Mouse (Mus musculus): ENCODE results near the gene Ehmt1.

The Ehmt1 gene

DNA sequence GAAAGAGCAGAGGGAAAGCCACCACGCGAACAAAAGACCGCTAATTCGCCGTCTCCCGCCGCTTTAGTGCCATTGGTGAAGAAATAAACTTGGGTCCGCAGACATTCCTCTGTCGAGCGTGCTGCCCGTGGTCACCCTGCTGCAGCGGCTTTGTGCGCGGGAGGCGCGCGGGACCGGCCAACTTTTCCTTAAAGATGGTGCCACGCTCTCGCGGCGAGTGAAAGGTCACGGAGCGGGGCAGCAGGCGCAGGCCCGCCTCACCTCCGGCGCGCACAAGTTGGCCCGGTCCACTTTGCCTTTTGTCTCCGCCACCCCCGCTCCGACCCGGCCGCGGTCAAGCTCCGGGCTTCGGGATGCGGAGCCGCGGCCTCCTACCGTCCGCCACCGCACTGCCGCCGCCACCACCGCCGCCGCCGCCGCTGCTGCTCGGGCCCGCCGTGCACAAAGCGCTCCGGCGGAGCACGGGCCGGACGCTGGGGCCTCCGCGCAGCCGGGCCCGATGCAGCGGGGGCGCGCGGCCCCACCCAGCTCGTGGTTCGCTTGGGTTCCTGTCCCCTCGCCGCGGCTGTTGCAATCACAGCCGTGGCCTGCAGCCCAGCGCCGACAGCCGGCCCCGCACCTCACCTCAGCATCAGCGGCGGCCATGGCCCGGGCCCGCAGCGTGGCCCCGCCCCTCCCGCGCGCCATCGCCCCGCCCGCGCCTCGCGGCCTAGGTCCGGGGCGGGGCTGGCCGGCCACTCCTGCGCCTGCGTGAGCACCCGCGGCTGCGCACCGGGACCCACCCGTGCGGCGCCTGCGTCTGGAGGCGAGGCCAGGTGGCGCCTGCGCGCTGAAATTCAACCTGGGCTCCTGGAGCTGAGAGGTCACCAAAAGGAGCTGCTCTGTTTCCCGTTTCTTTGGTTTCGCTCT lies at the start of gene Ehmt1:
Ehmt1 (minus strand) TSS at position 685 of the 909 bp plus-strand sequence.
- peak; percentile 93 to 94 for DNase-seq

DNA sequence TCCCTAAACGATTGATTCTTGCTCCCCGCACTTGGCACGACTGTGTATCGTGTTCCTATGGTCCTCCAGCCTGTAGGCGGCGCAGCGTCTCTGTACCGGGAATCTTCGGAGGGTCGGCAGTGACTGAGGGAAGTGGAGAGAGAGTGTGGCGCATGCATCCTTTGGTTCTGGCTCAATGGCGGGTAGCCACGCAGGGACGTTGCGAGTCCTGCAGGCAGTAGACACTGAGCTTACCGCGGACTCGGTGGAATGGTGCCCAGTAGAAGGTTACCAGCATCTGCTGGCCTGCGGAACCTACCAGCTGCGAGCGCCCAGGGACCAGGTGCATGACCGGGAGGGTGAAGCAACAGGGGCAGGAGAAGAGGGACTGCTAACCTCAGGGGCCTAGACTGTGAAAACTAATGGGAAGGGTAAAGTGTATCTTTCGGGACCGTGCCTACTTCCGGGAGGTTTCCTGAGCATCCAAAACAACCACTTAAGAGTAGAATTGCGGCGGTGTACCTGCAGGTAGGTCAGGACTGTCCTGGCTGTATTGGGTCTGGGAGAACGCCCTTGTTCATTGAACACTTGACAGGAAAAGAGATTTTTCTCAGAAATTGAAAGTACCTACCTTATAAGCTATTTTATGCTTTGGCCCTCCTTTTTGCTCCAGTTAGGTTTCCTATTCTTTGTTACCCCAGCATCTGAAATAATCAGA lies 43.0 kb upstream of the Ehmt1 start, which contains the start of gene Dph7:
Dph7 (plus strand) TSS at position 97 of the 697 bp plus-strand sequence.
- DNase-seq, result peak; percentile 77 to 85

DNA sequence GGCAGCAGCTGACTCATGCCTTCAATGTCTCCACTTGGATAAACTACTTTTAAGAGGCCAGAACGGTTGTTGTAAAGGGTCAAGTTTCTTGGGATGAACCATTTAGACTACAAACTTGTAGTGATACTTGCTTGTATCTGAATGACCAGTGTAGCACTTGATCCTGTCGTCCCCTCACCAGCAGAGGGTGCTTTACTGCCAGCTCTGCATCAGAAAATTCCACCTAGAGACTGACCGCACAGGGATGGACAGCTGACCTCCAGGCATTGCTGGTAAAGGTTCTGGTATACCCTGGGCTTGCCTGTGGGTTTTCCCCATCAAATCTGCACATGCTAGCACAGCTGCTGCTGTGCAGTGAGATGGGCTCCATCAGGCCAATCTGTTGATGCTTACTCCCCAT lies 41.5 kb upstream of the Ehmt1 start:
- peak; percentile 43 to 59 for DNase-seq

DNA sequence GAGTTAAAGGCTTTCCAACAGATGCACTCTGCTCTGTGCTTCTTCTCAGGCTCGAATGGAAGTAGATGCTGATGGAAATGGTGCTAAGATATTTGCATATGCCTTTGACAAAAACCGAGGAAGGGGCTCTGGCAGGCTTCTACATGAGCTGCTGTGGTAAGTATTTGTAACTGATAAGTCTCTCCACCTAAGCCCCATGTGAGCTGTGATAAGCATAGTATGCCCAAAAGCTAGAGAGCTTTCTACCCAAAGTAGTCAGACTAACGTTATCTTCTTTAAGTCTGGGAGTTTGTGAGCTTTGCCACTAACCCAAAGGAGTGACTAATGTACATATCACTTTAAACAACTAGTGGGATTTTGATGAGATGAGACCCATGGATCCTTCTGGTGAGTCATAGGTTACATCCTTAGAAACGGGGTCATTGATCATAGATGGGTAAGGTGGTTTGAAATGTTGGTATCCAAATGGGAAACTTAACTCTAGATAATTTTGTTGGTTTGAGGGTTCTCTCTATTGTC lies 33.2 kb upstream of the Ehmt1 start:
- DNase-seq, result no peak

DNA sequence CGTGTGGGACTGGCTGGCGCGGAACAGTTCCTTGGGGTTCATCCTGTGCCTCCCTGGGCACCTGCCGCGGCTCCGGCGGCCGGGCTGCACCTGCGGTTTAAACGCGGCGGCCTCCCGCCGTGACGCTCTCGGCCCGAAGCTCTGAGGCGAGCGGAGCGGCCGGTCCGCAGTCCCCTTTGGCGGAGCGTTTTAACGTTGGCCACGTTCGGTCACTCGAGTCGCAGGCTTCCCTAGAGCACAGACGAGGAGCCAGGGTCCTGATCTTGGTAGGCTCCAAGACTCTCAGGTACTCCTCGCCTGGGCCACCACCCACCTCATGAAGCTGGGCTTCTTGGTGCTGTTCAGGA lies 30.7 kb upstream of the Ehmt1 start:
- DNase-seq, result no peak

DNA sequence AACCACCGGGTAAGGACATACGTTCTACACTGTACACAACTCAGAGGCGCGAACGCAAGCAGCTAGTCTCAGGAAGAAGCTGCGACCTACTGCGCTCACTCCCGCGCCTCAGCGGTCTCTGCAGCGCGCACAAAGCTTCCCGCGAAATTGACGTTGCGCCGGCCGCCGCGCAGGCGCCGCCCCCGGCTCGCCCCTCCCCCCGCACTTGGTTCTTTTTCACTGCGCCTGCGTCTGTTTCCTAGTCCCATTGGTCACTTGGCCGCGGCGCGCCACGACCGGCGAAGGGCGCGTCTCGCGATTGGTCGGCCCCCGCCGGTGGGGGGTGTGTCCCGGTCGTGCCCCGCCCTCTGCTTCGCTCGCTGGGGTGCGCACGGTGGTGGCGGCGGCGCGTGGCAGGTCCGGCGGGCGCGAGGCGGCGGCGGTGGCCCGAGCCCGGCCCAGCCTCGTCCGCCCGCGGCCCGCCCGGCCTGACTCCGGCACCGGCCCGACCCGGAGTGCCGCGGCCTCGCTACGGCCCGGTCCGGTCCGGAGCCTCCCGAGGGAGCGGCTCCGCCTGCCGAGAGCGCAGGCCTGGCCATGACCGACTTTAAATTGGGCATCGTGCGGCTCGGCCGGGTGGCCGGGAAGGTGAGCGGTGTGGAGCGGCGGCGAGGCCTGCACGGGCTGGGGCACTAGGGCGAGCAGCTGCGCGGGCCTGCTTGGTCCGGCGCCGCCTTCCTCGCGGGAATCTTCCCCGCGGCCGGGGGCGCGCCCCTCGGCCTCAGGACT lies 30.2 kb upstream of the Ehmt1 start, which contains the start of gene Zmynd19:
Zmynd19 (plus strand) TSS at position 372 of the 768 bp plus-strand sequence.
- peak; percentile 96 to 97 for DNase-seq

DNA sequence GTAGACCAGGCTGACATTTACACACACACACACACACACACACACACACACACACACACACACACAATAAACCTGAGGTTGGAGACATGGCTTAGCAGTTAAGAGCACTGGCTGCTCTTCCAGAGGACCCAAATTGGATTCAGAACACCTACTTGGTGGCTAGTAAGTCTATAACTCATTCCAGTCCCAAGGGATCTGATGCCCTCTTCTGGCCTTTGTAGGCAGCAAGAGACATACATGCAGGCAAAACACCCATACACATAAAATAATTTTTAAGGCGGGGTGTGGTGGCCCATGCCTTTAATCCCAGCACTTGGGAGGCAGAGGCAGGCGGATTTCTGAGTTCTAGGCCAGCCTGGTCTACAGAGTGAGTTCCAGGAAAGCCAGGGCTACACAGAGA lies 24.9 kb upstream of the Ehmt1 start:
- peak; percentile 61 to 64 for DNase-seq

DNA sequence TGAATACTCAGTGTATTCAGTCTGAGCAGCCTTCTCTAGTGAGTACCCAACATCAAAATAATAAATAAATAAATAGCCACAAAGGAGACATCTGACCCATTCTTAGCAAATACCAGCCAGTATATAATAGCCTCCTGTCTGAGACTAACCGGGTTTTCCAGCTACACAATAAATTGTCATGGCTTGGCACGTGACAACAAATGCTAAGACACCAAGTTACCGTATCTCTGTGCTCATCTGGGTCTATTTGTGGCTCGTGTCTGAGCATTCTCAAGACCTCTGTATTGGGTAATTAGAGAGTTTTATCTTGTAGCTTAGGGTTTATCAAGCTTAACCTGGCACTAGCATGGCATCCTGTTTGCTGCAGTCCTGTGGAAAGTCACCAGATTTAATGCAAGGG lies 22.7 kb upstream of the Ehmt1 start:
- DNase-seq, result no peak

DNA sequence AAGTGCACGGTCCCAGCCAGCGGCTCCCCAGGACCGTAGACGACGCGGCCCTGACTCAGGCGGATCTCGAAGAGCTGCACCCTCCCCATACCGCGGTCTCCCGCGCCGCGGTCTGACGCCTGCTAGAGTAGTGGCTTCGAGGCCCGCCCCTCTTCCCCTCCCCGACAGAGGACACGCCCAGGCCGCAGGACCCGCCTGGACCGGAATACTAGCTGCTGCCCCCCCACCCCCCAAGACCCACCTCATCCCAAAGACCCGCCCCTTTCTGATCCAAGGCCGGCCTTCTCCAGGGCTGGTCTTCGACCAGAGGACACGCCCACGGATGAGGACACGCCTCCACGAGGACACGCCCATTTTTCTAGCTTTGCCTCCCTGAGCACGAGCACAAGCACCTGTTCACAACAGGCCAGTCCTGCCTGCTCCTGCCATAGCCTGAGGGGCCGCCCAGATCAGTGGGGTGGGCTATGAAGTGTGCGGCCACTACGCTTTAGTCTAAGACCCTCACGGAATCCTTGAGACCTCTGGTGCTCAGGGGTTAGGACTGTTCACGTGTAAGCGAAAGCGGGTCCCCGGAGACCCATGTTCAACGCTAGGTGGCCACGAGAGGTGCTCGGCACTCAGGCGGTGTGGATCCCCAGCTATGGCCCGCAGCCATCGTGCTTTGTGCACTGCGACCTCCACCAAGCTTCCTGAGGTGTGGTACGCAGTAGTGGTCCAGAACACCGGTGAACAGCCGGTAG lies 15.8 kb upstream of the Ehmt1 start, which contains the start of gene Arrdc1:
Arrdc1 (minus strand) TSS at position 196 of the 740 bp plus-strand sequence.
- peak; percentile 96 to 97 for DNase-seq

DNA sequence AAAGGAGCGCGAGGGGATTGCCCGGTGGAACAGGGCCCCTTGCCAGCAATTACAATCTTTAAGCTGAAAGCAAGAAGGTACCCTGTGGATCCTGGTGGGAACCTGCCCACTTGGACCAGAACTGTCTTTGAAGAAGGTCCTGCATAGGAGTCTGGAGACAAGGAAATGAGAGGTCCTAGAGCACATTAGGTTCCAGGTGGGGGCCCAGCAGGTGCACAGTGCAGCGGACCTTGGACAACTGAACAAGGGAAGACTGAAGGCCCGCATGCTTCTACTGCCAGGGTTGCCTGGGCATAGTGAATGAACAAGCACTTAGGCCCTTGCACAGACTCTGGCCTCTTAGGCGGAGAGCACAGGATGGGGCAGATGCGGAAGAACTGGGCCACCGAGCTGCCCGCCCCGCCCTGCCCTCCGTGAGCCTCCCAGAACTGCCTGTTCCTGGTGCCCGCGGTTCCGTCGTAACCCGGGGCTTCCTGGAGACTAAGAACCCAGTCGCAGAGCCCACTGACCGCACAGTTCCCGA lies 15.1 kb upstream of the Ehmt1 start:
- peak; percentile 52 to 70 for DNase-seq

DNA sequence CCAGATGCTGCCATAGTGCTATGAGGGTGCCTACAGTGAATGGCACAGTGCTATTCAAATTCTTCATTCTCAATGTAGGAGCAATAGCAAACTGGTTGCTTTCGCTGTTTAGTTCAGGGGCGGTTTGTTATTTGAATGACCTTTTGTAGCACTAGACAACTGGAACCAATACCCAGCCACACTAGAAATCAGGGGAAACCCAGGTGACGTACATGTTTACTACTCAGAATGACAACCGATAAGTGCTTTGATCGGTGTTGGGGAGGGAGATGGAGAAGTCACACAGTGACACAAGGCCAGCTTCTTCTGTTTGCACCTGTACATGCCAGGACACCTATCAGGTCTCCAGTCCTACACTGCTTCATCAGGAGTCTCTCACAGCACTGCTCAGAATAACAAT lies 10.2 kb upstream of the Ehmt1 start:
- no peak for DNase-seq

DNA sequence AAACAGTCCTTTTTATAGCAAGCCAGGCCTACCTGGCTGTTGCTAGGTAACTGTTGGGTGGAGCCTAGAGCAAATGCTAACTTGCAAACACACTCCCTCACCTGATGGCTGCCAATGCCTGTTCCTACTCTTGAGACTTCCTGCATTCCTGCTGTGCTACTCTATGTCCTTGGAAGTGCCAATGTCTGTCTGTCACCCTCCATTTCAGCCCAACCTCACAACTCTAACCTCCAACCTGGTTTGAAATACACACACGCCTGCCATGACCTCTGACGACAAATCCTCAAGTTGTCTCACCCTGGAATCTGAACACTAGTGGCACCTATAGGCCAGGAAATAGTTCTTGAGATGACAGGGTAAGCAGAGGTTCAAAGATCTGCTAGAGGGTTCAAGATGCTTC lies 9.7 kb upstream of the Ehmt1 start:
- peak; percentile 39 to 76 for DNase-seq

DNA sequence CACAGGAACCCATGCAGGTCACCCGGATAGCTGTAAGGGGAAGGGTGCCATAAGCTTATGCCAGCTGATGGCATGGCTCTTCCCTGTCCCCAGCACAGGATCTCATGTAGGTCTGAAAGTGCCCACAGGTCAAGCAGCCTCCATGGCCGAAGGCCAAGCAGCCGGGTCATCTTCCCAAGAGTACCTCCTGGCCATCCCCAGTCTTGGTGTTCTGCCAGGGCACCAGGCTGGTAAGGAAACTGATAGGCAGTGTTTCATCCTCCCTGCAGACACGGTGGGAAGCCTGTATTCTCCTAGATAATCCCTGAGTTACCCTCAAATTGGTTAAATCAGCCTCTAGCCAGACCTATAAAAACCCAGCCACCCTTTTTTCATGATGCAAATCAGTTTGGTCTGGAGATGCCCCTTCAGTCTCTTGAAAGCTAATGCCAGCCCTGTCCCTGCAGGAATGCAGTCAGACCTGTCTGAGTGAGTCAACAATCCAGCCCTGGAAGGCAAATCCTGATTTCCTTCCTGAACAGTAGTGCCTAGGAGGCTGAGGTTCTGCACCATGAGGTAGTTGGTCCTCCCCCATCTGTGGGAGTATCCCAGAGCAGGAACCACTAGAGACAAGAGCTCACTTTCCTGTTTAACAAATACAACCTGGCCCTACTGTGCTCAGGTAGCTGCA lies 8.5 kb upstream of the Ehmt1 start:
- peak; percentile 50 to 84 for DNase-seq

DNA sequence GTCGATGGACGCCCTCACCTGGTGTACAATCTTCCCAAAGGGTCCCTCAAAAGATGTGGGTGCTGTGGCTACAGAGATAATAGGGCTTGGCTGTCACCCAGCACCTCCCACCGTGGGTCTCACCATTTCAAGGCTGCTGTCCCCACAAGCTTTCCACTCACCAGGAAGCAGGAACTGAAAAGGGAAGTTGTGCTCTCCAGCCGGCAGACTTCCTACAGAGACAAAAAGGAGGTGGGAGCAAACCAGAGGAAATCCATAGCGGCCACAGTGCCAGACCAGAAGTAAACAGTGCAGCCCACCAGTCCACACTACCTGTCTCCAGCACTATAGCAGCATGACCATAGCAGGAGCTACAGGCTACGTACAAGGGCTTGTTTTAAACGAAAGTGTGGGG lies 7.5 kb upstream of the Ehmt1 start:
- no peak for DNase-seq

DNA sequence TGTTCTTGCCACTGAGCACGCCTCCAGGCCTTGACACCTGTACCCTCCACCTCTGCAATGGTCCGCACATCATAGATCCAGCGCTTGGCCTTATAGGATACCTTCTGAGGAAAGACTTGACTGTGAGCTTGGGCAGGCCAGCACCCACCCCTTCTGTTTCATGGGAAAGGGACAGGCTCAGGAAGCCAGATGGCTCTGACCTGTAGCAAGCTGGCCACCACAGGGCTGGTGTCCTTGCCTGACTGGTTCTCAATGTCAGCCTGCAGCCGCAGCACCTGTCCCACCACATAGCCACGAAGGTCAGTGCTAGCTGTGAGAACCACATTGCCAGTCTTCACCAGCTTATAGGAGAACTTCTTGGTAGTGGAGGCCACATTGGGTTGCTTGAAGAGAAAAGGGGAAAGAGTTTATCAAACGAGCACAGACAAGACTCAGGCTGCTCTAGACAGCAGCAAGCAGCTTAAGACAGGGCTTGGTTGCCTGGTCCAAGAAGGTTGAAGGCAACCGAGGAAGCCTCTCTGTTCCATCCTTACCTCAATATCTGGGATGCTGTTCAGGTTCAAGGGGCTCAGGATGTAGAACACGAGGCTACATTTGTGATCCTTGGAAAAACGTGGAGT lies 7.0 kb upstream of the Ehmt1 start:
- DNase-seq, result no peak

DNA sequence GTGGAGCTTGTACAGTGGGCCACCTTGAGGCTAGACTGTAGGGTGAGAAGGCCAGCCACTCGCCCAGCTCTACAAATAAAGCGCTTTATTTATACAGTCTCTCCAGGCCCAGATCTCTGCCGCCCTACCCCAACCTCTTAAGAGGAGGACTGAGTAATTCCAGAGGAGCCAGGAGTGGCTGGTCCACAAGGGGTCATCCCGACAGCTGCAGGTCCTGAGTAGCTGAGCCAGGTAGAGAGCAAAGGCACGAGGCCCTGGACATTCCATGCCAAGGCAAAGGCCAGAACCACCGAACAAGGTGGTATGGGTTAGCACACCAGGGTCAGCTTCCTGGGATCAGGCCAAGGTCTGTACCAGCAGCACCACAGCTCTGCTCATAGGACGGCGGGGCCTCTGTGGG lies 5.9 kb upstream of the Ehmt1 start:
- no peak for DNase-seq

DNA sequence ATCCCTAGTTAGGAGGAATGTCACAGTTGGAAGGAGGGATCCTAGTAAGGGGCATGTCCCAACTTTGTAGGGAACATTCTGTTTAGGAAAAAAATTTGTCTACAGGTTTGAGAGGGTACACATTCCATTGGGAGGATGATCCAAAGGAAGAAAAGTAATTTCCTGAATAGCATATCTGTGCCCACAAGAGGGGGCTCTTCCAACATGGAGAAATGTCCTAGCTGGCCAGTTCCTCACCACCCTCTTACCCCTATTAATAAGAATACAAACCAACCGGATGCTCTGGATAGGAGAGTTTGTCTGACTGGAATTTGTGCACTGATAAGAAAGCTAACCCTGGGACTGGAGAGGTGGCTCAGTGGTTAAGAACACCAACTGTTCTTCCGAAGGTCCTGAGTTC lies 4.1 kb upstream of the Ehmt1 start:
- DNase-seq, result peak in 1 of 2 experiments; percentile 21

DNA sequence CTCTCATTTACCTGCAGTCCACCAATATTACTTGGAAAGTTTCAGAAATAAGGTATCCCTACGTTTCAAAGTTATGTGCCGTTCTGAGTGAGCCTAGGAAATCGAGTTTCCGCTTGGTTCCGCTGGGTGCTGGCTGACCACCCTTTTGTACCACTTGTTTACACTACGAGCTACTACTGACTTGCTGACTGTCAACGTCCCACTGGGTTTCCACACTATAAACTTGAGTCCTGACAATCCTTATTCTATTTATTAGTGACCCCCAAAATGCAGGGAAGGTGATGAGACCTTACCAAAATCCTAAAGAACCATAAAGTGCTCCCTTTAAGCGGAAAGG lies 393 bp upstream of the Ehmt1 start:
- DNase-seq, result no peak

DNA sequence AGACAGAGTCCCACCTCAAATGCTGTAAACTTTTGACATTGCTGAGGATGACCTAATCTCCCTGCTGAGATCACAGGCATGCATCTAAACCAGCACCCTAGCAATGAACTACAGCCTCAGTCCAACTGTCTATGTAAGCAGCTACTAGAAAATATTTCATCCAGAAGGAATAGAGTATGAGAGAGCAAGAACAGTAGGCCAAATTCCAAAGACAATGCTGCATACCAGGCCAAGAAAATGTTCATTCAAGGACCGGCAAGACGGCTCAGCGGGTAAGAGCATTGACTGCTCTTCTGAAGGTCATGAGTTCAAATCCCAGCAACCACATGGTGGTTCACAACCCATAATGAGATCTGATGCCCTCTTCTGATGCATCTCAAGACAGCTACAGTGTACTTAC lies 4.7 kb downstream of the Ehmt1 start:
- no peak for DNase-seq

DNA sequence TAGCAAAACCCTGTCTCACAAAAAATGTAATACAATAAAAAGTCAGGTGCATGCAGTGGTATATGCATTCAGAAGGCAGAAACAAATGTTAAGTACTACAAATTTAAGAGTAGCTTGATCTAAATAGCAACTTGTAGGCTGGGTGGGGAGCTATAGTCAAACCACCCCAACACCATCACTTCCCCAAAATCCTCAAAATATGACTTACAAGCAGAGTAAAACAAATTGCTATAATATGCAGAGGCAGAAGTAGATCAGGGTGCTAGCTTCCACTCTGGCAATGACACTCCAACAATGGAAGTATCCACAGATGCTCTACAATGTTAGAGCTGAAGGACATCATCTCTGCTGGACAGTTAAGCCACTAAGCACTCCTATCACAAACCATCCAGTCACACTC lies 6.8 kb downstream of the Ehmt1 start:
- no peak for DNase-seq

DNA sequence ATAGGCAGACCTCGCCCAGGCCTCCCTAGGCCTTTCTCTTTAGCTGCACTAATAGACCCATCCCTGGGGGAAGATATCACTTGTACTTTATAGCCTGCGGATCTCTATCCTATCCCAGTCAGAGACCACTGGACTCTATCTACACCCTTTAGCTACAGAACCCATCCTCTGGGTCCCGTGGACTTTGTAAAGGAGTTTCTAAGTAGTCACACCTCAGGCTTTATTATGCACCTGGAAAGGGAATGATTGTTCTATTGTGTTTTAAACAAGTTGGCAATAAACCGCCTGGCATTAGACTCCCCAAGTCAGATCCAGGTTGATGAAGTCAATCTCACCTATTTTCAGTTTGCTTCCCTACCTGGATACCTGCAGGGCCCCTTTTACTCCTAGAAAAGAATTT lies 7.2 kb downstream of the Ehmt1 start:
- no peak for DNase-seq
